Comparison of ENCODE assay signal across 25 mouse cellular contexts in the genomic region with DNA sequence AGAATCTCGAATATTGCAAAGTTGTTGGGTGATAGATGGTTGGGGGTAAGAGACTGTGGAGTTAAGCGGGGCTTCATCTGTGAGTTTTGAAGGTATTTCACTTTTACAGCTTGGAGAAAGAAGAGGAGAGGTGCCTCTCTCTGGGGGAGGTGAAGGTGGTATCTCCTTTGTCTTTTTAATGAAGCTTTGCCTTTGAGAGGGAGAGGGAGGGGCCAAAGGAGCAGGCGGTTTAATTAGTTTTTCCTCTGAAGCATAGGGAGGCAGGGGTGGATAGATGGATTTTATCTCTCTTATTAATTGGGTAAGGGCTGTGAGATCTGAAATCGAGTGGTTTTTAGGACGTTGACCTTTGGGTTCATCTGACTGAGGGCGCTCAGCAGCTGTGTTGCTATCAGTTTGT.
"Had no signal": no experiment of that assay in that cellular context is flagged by ENCODE, and none has a peak within 500 bp of the region (broad histone marks: within the 10 kb centered on the region; RNA-seq: fewer than 3 reads in every experiment).

No protein-coding gene starts in this region.

- H3K36me3 ChIP-seq: heart, embryonic 13.5 days; heart, embryonic 15.5 days; limb, embryonic 10.5 days; limb, embryonic 12.5 days; liver, embryonic 13.5 days; liver, embryonic 15.5 days had no signal

- ATAC-seq: hindbrain, postnatal 0 days; intestine, embryonic 16.5 days; liver, postnatal 0 days had no signal

- H3K4me2 ChIP-seq: heart, embryonic 11.5 days; heart, embryonic 13.5 days; heart, embryonic 15.5 days; hindbrain, embryonic 14.5 days; limb, embryonic 12.5 days; liver, embryonic 11.5 days; liver, embryonic 13.5 days; liver, embryonic 15.5 days had no signal

- H3K9ac ChIP-seq: heart, embryonic 13.5 days; heart, embryonic 15.5 days; hindbrain, embryonic 14.5 days; limb, embryonic 12.5 days; liver, embryonic 13.5 days; liver, embryonic 15.5 days; liver, postnatal 0 days had no signal

- H3K9me3 ChIP-seq: heart, embryonic 15.5 days; limb, embryonic 10.5 days; limb, embryonic 12.5 days; liver, embryonic 13.5 days; liver, embryonic 15.5 days had no signal

- H3K27me3 ChIP-seq: heart, embryonic 13.5 days; heart, embryonic 15.5 days; limb, embryonic 12.5 days; liver, embryonic 13.5 days; liver, embryonic 15.5 days had no signal

- DNase-seq: gastrocnemius, adult 2 months; gastrocnemius, postnatal 14 days; gastrocnemius, postnatal 36 days; heart, adult 18-20 months; heart, postnatal 14 days; heart, postnatal 36 days; kidney, adult 18-20 months; kidney, adult 8-10 months; kidney, postnatal 10 days; kidney, postnatal 4 days; liver; liver, embryonic 13.5 days; liver, postnatal 0 days had no signal

- H3K4me1 ChIP-seq: heart, embryonic 13.5 days; heart, embryonic 15.5 days; limb, embryonic 10.5 days; limb, embryonic 12.5 days; liver, embryonic 13.5 days; liver, embryonic 15.5 days had no signal

- H3K4me3 ChIP-seq: gastrocnemius, adult 2 months; heart, embryonic 13.5 days; heart, embryonic 15.5 days; layer of hippocampus, adult 2 months; left cerebral cortex, adult 2 months; limb, embryonic 10.5 days; limb, embryonic 12.5 days; liver, embryonic 13.5 days; liver, embryonic 15.5 days had no signal

- H3K27ac ChIP-seq: gastrocnemius, adult 2 months; heart, embryonic 13.5 days; heart, embryonic 15.5 days; hindbrain, embryonic 14.5 days; hindbrain, postnatal 0 days; layer of hippocampus, adult 2 months; left cerebral cortex, adult 2 months; limb, embryonic 10.5 days; limb, embryonic 12.5 days; liver, embryonic 13.5 days; liver, embryonic 15.5 days had no signal
